Mouse (Mus musculus) hindbrain, postnatal 0 days (tissue): ENCODE data around the gene Vmn1r1. TPM values are rescaled to one million over a fixed set of nuclear protein-coding genes. Genes with fewer than 3 reads are reported as not detected.

ENCODE experiments used
- ATAC-seq: fragments of 200-750 bp; cut with Nextera tagmentation; 2 replicates; pipeline ENCODE4 v1.8.0; 2017; ENCODE audit warnings: mild to moderate bottlenecking, moderate TSS enrichment, moderate library complexity
- DNase-seq: peaks from one replicate; pipeline ENCODE4 v3.0.0-alpha.2; 2015; ENCODE audit warnings: low spot score
- H3K27ac ChIP-seq: fragments of 300-500 bp; sonication (generic); 2 replicates; pipeline ENCODE4 v1.5.1; 2014; ENCODE audit warnings: mild to moderate bottlenecking
- H3K27me3 ChIP-seq: fragments of 300-500 bp; sonication (generic); 2 replicates; pipeline ENCODE4 v1.6.1; 2014; ENCODE audit warnings: low read length, mixed read lengths; ENCODE audit not compliant: insufficient read depth
- H3K36me3 ChIP-seq: fragments of 300-500 bp; sonication (generic); 2 replicates; pipeline ENCODE4 v1.6.1; 2014; ENCODE audit warnings: low read length, mixed read lengths; ENCODE audit not compliant: insufficient read depth
- H3K4me1 ChIP-seq: fragments of 300-500 bp; sonication (generic); 2 replicates; pipeline ENCODE4 v1.6.1; 2014; ENCODE audit warnings: antibody characterized with exemption, low read length, mixed read lengths; ENCODE audit not compliant: insufficient read depth
- H3K4me2 ChIP-seq: fragments of 300-500 bp; sonication (generic); 2 replicates; pipeline ENCODE4 v1.6.1; 2014; ENCODE audit warnings: low read depth, mild to moderate bottlenecking, low read length, moderate library complexity, mixed read lengths
- H3K4me3 ChIP-seq: fragments of 300-500 bp; sonication (generic); 2 replicates; pipeline ENCODE4 v1.5.1; 2014; ENCODE audit warnings: low read length
- H3K9ac ChIP-seq: fragments of 300-500 bp; sonication (generic); replicated peaks from 2 replicates; pipeline ENCODE4 v1.6.1; 2014; ENCODE audit warnings: mild to moderate bottlenecking, low read length, moderate library complexity, mixed read lengths
- H3K9me3 ChIP-seq: fragments of 300-500 bp; sonication (generic); 2 replicates; pipeline ENCODE4 v1.6.1; 2016; ENCODE audit warnings: low read length, mixed read lengths
- CTCF ChIP-seq: IDR thresholded peaks from 2 replicates; pipeline ENCODE4 v1.5.1; 2016; ENCODE audit warnings: antibody characterized with exemption, control low read depth, low read depth
- WGBS: fragments of 180-500 bp; shearing (Covaris S2); extraction: QIAGEN DNeasy Blood & Tissue Kit; methylation state at CpG from one replicate; pipeline ENCODE4 v1.1.7; 2014; 5-methylcytosine and 5-hydroxymethylcytosine counted together
- polyA plus RNA-seq: library from polyadenylated mRNA; unstranded; fragments of >200 nt; fragmentation: Nextera tagmentation; extraction: Ambion mirVana; gene quantifications from 2 replicates; pipeline ENCODE4 v1.2.1, GENCODE M21; 2015
- total RNA-seq: library from RNA; depleted of rRNA; stranded (reverse); fragments of >200 nt; gene quantifications from 2 replicates; pipeline ENCODE4 v1.2.3, GENCODE M21; 2014

Vmn1r1 gene
- total and polyA plus RNA-seq, 2 experiments from 2014 or later, result not detected

DNA sequence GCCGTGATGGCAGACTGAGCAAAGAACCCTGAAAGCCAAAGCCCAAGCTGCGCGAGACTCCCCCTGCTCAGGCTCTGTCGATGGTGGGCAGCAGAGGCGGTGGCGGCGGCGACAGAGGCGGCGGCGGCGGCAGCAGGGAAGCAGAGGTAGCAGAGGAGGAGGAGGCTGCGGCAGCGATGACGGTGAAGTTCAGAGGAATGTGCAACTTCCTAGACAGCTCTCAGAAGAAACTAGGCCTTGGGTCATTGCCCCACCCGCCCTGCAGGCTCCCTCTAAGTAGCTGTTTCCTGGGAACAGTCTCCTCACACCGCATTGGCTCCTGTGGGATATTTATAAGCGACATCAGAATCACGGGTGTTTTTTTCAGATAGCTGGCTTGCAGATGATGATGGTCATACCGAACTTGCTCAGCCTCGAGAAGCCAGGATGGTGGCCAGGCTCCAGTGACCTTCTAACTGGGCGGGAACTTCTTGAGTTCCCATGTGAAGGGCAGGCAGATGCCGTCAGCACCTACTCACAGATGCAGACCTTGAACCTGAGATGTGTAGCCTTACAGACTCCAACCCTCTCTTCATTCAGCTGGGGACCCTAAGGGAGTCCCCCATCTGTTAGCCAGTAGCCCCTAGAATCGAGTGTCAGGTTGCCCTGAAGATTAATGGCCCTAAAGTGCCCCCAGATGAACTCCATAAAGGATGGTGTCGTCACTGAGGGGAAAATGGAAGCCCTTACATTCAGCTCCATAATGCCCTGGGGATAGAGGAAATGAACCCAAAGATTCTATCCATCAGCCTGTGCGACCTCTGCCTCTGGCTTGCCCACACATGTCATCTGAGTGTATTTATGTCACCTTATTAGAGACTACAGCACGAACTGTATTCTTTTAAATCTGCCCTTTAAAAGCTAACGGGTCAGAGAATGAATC is 26.8 kb downstream of the Vmn1r1 start:
- 60% methylated on average over 28 of the region's 28 CpGs for WGBS
- Histone ChIP-seq H3K4me2 (no peak overlapping the region), H3K27me3 (no peaks in the 10 kb centered on the region), H3K4me1 (no peaks in the 10 kb centered on the region), H3K9me3 (no peaks in the 10 kb centered on the region), H3K27ac (no peak overlapping the region), H3K9ac (no peak overlapping the region), H3K4me3 (no peak overlapping the region), H3K36me3 (no peaks in the 10 kb centered on the region; the same call in 1 of the 2 replicates)
- no peak for TF ChIP-seq CTCF
- no peak for ATAC-seq
- no peak for DNase-seq

DNA sequence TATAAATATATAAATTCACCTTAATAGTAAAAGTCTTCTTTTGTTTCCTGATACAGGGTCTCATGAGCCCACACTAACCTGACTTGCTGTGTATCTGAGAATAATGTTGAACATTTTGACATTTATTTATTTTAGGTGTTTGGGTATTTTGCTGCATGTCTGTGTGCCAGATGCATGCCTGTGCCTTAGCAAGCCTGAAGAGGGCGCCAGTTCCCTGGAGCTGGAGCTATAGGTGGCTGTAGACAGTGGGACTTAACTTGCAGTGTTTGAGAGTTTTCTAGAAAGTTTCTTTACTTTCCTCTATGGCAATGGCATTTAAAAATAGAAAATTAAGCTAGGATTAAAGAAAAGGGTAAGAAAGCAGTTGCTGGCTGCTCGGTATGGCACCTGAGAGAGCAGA is 33.5 kb downstream of the Vmn1r1 start:
- H3K36me3 ChIP-seq, result peaks cover 7% of the 10 kb centered on the region; the same call in 1 of the 2 replicates
- H3K27ac ChIP-seq, result no peak overlapping the region
- ATAC-seq (no peak), DNase-seq (peak; percentile 64)
- H3K4me3 ChIP-seq, result no peak overlapping the region
- H3K4me1 ChIP-seq, result peaks cover 5% of the 10 kb centered on the region
- H3K9me3 ChIP-seq, result no peaks in the 10 kb centered on the region
- no peak overlapping the region for H3K9ac ChIP-seq
- TF ChIP-seq CTCF, result peak; percentile 77
- 54% methylated on average over 2 of the region's 2 CpGs for WGBS
- no peaks in the 10 kb centered on the region for H3K27me3 ChIP-seq
- H3K4me2 ChIP-seq, result no peak overlapping the region

DNA sequence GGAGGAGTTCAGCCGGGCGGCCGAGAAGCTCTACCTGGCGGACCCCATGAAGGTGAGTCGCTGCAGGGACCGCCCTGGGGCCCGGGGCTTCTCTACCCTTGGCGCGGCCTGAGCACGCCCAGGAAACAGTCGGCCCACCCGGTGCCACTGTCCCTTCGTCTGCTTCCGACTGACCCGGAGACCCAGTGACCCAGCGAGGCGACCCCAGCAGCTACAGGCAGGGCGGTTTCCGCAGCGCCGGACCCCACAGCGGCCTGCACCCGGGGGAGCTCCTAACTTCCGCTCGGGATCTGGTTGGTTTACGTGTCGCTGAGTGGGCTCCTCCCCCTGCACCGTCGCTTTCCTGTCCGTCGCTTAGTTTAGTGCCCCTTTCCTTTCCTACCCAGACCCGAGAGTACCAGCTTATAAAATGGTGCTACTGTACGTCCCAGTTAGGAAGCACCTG is 39.3 kb downstream of the Vmn1r1 start:
- peaks cover 9% of the 10 kb centered on the region for H3K4me1 ChIP-seq
- TF ChIP-seq CTCF, result no peak
- peaks cover 4% of the 10 kb centered on the region; the same call in 1 of the 2 replicates for H3K36me3 ChIP-seq
- WGBS, result under 1% methylated on average over 29 of the region's 33 CpGs
- H3K4me3 ChIP-seq, result peak overlapping the region; percentile 67
- H3K9me3 ChIP-seq, result no peaks in the 10 kb centered on the region
- peak overlapping the region; percentile 89 for H3K27ac ChIP-seq
- no peaks in the 10 kb centered on the region for H3K27me3 ChIP-seq
- DNase-seq (peak; percentile 92), ATAC-seq (peak; percentile 96)
- peak overlapping the region; percentile 66 for H3K9ac ChIP-seq
- peak overlapping the region; percentile 69 for H3K4me2 ChIP-seq

DNA sequence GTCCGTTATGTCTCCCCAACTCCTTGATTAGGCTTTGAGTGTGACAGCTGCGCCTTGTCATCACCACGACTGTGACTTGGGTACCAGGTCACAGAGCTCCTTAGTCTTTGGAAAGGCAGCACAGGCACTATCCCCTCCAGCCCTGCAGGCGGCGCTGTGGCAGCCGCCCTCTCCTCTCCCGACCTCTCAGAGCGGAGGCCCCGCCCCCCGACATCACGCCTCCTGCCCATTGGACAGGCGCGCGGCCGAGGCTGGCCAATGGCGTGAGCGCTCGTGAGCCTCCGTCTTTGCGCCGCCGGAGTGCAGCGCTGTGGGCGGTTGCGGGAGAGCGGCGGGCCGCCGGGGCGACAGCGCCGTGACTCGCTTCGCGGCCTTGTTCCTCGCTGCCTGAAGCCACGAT is 39.8 kb downstream of the Vmn1r1 start, which contains the start of gene Srp9:
TSS of gene Srp9 (plus strand) at position 232 of the 400 bp plus-strand sequence.
- TF ChIP-seq CTCF, result peak; percentile 94
- under 1% methylated on average over 37 of the region's 37 CpGs for WGBS
- peaks cover 4% of the 10 kb centered on the region; the same call in 1 of the 2 replicates for H3K36me3 ChIP-seq
- H3K9ac ChIP-seq, result peak within 1 kb of the TSS; percentile 66
- H3K27ac ChIP-seq, result peak within 1 kb of the TSS; percentile 89
- H3K4me1 ChIP-seq, result peaks cover 9% of the 10 kb centered on the region
- ATAC-seq (peak; percentile 99), DNase-seq (peak; percentile 99)
- H3K4me2 ChIP-seq, result peak within 1 kb of the TSS; percentile 69
- H3K27me3 ChIP-seq, result no peaks in the 10 kb centered on the region
- no peaks in the 10 kb centered on the region for H3K9me3 ChIP-seq
- H3K4me3 ChIP-seq, result peak within 1 kb of the TSS; percentile 67

DNA sequence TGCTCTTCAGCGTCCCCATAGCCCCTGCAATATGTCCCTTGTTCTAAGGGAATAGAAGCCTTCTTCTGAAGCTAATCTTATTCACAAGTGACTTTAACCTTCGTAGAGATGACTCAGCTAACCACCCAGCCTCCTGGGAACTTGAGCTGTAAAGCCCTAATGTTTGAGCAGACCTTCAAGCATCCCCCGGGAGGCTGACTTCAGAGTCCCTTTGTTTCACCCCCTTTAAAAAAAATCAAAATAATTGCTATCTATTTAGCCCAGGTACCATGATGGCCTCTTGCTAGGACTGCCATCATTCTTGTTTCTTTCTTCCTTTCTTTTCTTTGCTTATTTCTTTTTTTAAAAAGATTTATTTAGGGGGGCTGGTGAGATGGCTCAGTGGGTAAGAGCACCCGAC is 41.9 kb downstream of the Vmn1r1 start:
- ATAC-seq (no peak), DNase-seq (no peak)
- Histone ChIP-seq H3K27me3 (no peaks in the 10 kb centered on the region), H3K4me2 (no peak overlapping the region), H3K9ac (no peak overlapping the region), H3K4me1 (peaks cover 9% of the 10 kb centered on the region), H3K4me3 (no peak overlapping the region), H3K27ac (no peak overlapping the region), H3K9me3 (no peaks in the 10 kb centered on the region), H3K36me3 (no peaks in the 10 kb centered on the region; the same call in 1 of the 2 replicates)
- no peak for TF ChIP-seq CTCF
- WGBS, result 79% methylated on average over 4 of the region's 4 CpGs

DNA sequence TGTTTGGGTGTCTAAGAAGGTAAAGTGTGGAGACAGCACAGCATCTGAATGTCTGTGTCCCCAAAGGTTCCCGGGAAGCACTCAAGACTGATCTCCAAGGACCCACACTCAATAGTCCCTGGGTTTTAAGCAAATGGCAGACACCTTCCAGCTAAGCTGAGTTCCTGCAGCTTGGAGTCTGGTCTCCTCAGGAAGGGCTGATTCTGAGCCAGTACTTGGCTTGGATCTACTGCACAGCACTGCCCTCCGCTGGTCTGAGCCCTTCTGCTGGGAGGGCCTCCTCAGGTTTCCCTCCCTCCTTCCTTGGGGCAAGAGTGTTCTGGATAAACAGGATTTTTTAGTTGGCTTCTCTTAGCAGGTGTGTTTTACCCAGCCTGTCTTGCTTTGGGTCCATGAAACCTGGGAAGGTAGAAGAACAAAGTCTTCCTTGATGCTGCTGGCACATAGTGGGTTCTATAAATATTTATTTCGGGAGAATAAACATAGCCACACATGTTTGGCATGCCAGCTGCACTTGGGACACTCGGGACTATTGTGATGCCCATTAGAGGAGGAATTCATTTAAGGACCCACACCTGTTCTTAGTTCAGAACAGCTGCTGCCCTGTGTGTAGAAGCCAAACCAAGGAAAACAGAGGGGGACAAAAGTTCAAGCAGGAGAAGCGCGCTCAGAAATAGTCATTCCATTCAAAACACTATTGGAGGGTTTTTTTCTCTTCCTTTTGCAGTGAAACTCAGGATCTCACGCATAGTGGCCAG is 48.5 kb downstream of the Vmn1r1 start:
- Histone ChIP-seq H3K27ac (no peak overlapping the region), H3K27me3 (no peaks in the 10 kb centered on the region), H3K4me2 (no peak overlapping the region), H3K9me3 (no peaks in the 10 kb centered on the region), H3K9ac (no peak overlapping the region), H3K4me1 (peaks cover 10% of the 10 kb centered on the region), H3K36me3 (no peaks in the 10 kb centered on the region), H3K4me3 (no peak overlapping the region)
- WGBS, result 40% methylated on average over 7 of the region's 7 CpGs
- DNase-seq (peak; percentile 81), ATAC-seq (peak; percentile 55; the same call in 1 of the 2 replicates)
- TF ChIP-seq CTCF, result peak; percentile 77
